Mouse (Mus musculus) gastrocnemius, adult 2 months (tissue): ENCODE data around the gene Chchd2. TPM values are rescaled to one million over a fixed set of nuclear protein-coding genes. Genes with fewer than 3 reads are reported as not detected.
"Not testable (repeated sequence)": the region's sequence is repeated elsewhere in the genome, so short reads cannot be mapped to it uniquely, and the experiment has no call there.

Experiments
- DNase-seq: peaks from one replicate; pipeline ENCODE4 v3.0.0; 2022
- H3K27ac ChIP-seq: fragments of 200-600 bp; 2 replicates; pipeline ENCODE4 v1.8.1; 2022; ENCODE audit warnings: mild to moderate bottlenecking
- H3K4me3 ChIP-seq: fragments of 200-600 bp; 2 replicates; pipeline ENCODE4 v1.8.1; 2022; ENCODE audit warnings: mild to moderate bottlenecking, moderate library complexity
- CTCF ChIP-seq: fragments of 200-600 bp; IDR thresholded peaks from 2 replicates; pipeline ENCODE4 v1.8.1; 2022; ENCODE audit warnings: antibody characterized with exemption, mild to moderate bottlenecking, moderate library complexity
- intact Hi-C: fragments of 180-260 bp; cut with DNase I; formaldehyde crosslinking; loops from one replicate; pipeline ENCODE4 v1.15.1; 2025
- long read RNA-seq, 2 experiments: library from polyadenylated mRNA; stranded (forward); transcript quantifications; one replicate each; pipeline ENCODE4 v2.0.0; 2021
- total RNA-seq, 2 experiments: library from RNA; stranded (reverse); gene quantifications; 2 replicates each; pipeline ENCODE4 v1.2.3; 2021

The Chchd2 gene
- total RNA-seq: 100 to 1,000 TPM; 604 to 698 TPM
- long read RNA-seq, experiment 1, transcript Chchd2-201 (4 exons, 915 nt): major isoform, 326 of 338 reads
- long read RNA-seq, experiment 1, partial matches to known transcripts: 9 of 338 reads
- long read RNA-seq, experiment 1, other reads (novel, unspliced or antisense): 3 of 338 reads
- long read RNA-seq, experiment 2, transcript Chchd2-201 (4 exons, 915 nt): major isoform, 458 of 479 reads
- long read RNA-seq, experiment 2, partial matches to known transcripts: 17 of 479 reads
- long read RNA-seq, experiment 2, other reads (novel, unspliced or antisense): 4 of 479 reads

- peak; percentile 94 for DNase-seq
- intact Hi-C loops: no loop called here
- Histone ChIP-seq H3K4me3 (peak within 1 kb of the TSS; percentile 76), H3K27ac (peak within 1 kb of the TSS; percentile 98)
- no peak for TF ChIP-seq CTCF
Measured at GRCm38 (mm10) chr5:129886911-129887636, at the start of gene Chchd2. TSS of gene Chchd2 (minus strand) at chr5:129887470.

DNA sequence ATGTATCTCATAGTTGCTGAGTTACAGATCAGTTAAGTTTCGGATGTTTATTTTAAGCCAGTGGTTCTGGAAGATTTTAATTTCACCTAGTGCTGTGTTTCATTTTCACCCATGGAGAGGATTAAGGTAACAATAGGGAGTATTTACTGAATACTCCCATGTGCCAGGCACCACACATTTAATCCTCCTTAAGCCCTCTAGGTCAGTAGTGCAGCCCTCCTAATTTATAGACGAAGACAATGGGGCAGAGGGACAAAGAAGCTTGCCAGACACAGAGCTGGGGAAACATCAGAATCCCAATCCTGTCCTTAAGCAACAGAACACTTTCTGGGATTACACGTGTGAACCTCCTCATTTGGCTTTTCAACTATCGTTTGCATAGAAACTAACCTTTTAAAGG lies 49.7 kb upstream of the Chchd2 start:
- intact Hi-C loops: loop anchor here (5.0 kb wide), 1 partner anchor 40 kb away; the partner anchor contains the start of genes Phkg1 and Zbed5
- no peak overlapping the region for H3K4me3 ChIP-seq
- no peak for DNase-seq
- no peak overlapping the region for H3K27ac ChIP-seq
- no peak for TF ChIP-seq CTCF

DNA sequence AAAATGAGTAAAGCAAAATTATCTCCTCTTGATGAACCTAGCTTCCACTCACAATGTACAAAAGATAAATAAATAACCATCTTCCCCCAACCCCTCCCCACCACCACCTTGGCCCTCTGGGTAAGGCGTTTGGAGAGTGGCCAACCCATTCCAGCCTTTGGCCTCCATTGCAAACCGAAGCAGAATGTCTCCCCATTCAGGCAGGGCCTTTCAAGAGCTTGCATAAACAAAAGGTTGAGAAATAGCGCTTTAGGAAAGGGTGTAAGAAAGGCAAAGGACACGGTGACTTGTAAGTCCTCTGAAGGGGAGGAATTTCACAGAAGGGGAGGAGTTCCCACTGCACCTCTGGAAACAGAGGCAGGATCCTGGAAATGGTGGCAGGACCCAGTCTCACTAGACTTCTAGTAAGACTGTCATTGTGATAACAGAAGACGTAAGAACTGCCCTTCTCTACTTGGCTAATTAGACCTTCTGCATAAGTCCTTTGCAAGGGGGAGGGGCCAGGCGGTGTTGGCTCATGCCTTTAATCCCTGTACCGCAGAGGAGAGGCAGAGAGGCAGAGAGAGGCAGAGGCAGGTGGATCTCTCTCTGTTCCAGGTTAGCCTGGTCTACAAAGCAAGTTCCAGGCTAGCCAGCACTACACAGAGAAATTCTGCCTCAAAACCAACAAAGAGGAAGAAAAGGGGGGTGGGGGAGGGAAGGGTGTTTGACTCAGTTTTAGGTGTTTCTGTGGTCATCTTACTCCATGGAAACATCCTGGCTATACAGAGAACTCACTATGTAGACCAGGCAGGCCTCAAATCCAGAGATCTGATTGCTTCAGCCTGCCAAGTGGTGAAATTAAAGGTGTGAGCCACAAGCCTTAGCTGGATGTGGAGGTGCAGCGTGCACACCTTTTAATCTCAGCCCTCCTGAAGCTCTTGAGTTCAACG lies 42.9 kb upstream of the Chchd2 start:
- TF ChIP-seq CTCF: no peak
- intact Hi-C loops: no loop called here
- DNase-seq: no peak
- Histone ChIP-seq H3K27ac (no peak overlapping the region), H3K4me3 (no peak overlapping the region)

DNA sequence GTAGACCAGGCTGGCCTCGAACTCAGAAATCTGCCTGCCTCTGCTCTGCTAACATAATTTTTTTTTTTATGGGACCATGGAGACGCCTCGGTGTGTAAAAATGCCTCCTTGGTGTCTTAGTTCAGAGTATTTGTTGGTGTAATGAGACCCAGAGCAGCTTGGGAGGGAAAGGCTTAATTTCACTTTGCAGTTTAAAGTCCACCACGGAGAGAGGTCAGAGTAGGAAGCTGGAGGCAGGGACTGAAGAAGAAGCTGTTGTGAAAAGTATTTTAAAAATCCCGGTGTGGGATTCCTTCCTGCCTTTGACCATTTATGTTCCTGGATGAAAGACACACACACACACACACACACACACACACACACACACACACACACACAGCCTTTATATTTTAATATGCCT lies 38.7 kb upstream of the Chchd2 start:
- no peak for TF ChIP-seq CTCF
- no peak for DNase-seq
- intact Hi-C loops: no loop called here
- Histone ChIP-seq H3K27ac (no peak overlapping the region), H3K4me3 (no peak overlapping the region)

DNA sequence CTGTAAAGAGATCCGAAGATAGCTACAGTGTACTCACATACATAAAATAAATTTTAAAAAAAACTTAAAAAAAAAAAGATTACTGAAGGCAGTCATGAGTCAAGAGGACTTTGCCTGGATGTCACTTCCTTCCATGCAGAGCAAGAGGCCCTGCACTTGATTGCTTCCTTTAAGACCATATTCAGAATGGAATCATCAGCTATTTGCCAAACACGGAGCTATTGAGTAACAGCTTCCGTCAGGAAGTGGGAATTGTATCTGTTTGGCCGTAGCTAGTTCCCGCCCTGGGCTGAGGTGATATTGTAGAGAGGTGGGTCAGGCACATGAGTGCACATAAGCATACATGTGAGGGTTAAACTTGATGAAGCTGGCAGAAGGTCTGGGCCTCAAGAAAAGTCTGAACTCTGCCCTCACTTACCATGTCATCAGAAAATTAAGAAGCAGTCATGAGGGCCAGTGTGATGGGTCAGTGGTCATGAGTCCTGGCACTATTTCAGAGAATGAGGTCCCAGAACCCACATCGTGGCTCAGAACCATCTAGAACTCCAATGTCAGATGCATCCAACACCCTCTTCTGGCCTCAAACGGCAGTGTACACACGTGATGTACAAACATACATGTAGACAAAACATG lies 37.7 kb upstream of the Chchd2 start:
- no peak for DNase-seq
- no peak overlapping the region for H3K27ac ChIP-seq
- no peak for TF ChIP-seq CTCF
- H3K4me3 ChIP-seq: no peak overlapping the region
- intact Hi-C loops: no loop called here

GRCm38 (mm10) chr5:129921972-129922371 lies 34.7 kb upstream of the Chchd2 start:
- intact Hi-C loops: no loop called here
- Histone ChIP-seq H3K4me3 (no peak overlapping the region), H3K27ac (no peak overlapping the region)
- no peak for TF ChIP-seq CTCF
- DNase-seq: no peak

- H3K4me3 ChIP-seq: no peak overlapping the region
- no peak for DNase-seq
- TF ChIP-seq CTCF: no peak
- intact Hi-C loops: loop anchor here (10.0 kb wide), 1 partner anchor 225 kb away; the partner anchor contains the start of gene Kctd7
- no peak overlapping the region for H3K27ac ChIP-seq
Measured at GRCm38 (mm10) chr5:129919320-129919719, 32.0 kb upstream of the Chchd2 start.

DNA sequence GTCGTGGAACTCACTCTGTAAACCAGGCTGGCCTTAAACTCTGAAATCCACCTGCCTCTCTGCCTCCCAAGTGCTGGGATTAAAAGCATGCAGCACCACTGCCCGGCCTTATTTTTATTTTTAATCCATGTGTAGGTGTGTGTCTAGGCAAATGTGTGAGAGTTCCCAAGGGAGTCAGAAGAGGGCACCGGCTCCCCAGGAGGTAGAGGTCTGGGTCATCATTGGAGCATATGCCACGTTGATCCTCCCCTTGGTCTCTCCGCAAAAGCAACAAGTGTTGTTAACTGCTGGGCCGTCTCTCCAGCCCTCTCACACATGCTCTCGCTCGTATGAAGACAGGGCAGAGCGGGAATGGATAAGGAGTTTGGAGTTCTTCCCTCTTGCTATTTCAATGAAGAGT lies 31.5 kb upstream of the Chchd2 start:
- DNase-seq: no peak
- intact Hi-C loops: loop anchor here (10.0 kb wide), 1 partner anchor 226 kb away; the partner anchor contains the start of gene Kctd7
- no peak overlapping the region for H3K4me3 ChIP-seq

DNA sequence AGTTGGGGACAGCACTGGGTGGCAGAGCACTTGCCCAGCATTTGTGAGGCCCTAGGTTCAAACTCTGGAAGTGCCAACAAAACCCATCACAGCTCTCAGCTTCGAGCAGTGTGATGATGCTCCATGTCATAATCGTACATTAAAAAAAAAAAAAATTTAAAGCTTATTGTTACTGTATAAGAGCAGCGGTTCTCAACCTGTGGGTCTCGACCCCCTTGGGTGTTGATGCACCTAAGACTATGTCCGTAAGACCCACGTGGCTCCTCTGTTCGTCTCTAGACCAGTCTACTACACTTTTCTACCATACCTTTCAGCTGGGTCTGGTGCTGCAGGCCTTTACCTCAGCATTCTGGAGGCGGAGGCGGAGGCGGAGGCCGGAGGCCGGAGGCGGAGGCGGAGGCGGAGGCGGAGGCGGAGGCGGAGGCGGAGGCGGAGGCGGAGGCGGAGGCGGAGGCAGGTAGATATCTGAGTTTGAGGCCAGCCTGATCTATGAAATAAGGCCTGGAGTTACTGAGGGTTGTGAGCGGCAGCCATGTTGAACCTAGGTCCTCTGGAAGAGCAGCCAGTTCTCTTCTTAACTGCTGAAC lies 30.9 kb upstream of the Chchd2 start:
- Histone ChIP-seq H3K27ac (no peak overlapping the region), H3K4me3 (no peak overlapping the region)
- no peak for TF ChIP-seq CTCF
- DNase-seq: no peak
- intact Hi-C loops: loop anchor here (10.0 kb wide), 1 partner anchor 227 kb away; the partner anchor contains the start of gene Kctd7

More for the DNA sequence above, 31.5 kb upstream of the Chchd2 start:
- no peak for TF ChIP-seq CTCF
- H3K27ac ChIP-seq: no peak overlapping the region

DNA sequence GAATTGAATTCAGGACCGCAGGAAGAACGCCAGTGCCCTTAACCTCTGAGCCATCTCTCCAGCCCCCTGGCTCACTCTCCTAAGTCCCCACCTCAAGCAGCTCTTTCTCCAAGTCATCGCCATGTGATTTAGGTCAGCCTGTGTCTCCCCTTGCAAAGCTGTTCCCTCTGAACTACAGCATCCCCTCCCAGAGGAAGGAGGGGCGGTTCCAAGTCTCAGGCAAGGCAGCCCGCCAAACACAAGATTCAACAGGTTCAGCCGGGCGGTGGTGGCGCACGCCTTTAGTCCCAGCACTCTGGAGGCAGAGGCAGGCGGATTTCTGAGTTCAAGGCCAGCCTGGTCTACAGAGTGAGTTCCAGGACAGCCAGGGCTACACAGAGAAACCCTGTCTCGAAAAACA lies 28.2 kb upstream of the Chchd2 start:
- H3K4me3 ChIP-seq, H3K27ac ChIP-seq, DNase-seq: not testable (repeated sequence)
- intact Hi-C loops: loop anchor here (10.0 kb wide), 1 partner anchor 229 kb away; the partner anchor contains the start of gene Kctd7

GRCm38 (mm10) chr5:129914024-129914423 lies 26.8 kb upstream of the Chchd2 start:
- peak; percentile 31 for DNase-seq
- peak; percentile 61 for TF ChIP-seq CTCF
- intact Hi-C loops: loop anchor here (10.0 kb wide), 1 partner anchor 231 kb away; the partner anchor contains the start of gene Kctd7
- Histone ChIP-seq H3K27ac (no peak overlapping the region), H3K4me3 (no peak overlapping the region)

- TF ChIP-seq CTCF: no peak
- intact Hi-C loops: loop anchor here (5.0 kb wide), 1 partner anchor 93 kb away; the partner anchor contains the start of gene Gusb
Measured at GRCm38 (mm10) chr5:129909591-129909990, 22.3 kb upstream of the Chchd2 start.

More at GRCm38 (mm10) chr5:129909591-129909990, 22.3 kb upstream of the Chchd2 start:
- Histone ChIP-seq H3K4me3 (no peak overlapping the region), H3K27ac (no peak overlapping the region)
- DNase-seq: no peak
